Mouse (Mus musculus) Patski (cell line): ENCODE results near the gene Mfsd5. TPM values are rescaled to one million over a fixed set of nuclear protein-coding genes. Genes with fewer than 3 reads are reported as not detected.
A peak's percentile ranks its signal among the peaks of the same experiment; 100 is the strongest.

Experiments used
- ATAC-seq: fragments of 100-300 bp; one replicate; pipeline ENCODE4 v1.8.0; 2021
- CTCF ChIA-PET: fragments of 350-600 bp; sonication (Branson Sonifier 250); formaldehyde crosslinking; loops from one replicate; lab custom pipeline; 2022; ENCODE audit warnings: inconsistent platforms; lab: Charles Lee
- POLR2A ChIA-PET: fragments of 350-600 bp; sonication (Branson Sonifier 250); formaldehyde crosslinking; loops from one replicate; lab custom pipeline; 2022; ENCODE audit warnings: antibody characterized with exemption, inconsistent platforms; lab: Charles Lee
- DNase-seq: peaks from one replicate; pipeline ENCODE4 v3.0.0-alpha.2; 2011; ENCODE audit warnings: low read depth, low spot score
- H3K27me3 ChIP-seq: fragments of 371-371 bp; one replicate; pipeline ENCODE4 v1.5.1; 2021
- CTCF ChIP-seq: fragments of 100-300 bp; IDR thresholded peaks from one replicate; pipeline ENCODE4 v1.5.1; 2021
- in situ Hi-C: fragments of 300-500 bp; cut with MboI; formaldehyde crosslinking; loops from 3 replicates; pipeline ENCODE4 v1.11.1; 2018; ENCODE audit warnings: low pct_unique_long_range_greater_than_20kb, mixed read lengths
- polyA plus RNA-seq: library from polyadenylated mRNA; unstranded; gene quantifications from one replicate; pipeline ENCODE4 v1.2.3, GENCODE M21; 2021

Gene Mfsd5
- polyA plus RNA-seq, 1 experiment from 2014 or later: 47.4 TPM

DNA sequence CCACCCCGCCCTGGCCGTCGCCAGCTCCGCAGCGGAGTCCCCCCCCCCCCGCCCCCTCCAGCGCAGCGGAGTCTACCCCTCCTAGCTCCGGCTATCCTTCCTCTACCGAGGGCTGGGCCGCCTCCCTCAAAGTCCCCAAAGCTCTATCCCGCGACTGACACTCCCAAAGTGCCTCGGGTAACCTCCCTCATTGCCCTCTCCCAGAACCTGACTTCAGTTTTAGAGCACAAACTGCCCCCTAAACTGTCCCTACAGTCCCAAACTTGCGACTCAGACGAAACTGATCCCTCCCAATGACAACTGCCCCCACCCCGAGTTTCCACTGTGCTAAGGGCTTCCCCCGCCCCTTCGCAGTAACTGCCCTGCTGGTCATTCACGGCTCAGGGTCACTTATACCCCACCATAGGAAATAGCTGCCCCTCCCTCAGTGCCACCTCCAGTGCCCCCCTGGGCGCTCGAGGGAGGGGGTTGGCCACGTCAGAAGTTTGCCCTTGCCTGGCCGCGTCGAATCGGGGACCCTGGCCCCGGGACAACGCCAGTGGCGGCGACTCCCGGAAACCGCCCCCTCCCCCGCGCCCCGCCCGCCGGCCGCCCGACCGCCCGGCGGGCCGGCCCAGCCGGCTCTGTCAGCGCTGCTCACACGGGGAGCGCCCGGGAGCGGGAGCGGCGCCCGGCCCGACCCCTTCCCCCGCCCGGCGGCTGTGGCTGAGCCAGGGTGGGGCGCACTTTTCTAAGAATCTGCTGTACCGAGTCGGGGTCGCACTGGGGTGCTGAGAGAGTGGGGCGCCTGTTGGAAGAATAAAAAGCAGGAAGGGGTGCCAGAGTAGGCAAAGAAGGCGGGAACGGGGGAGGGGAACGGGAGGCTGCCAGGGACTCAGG is 31.8 kb upstream of the Mfsd5 start:
- peak; percentile 38 for ATAC-seq
- in situ Hi-C loops: no loop called here
- ChIA-PET CTCF (interaction anchor here (1.7 kb wide), 1 partner anchor 23 kb away, joined by 9 read pairs; no protein-coding TSS in a partner anchor), POLR2A (interaction anchor here (0.9 to 1.1 kb wide), 2 partner anchors 9 to 11 kb away, joined by 3 to 6 read pairs; partner anchors contain the start of gene Rarg)
- no peaks in the 10 kb centered on the region for H3K27me3 ChIP-seq
- no peak for TF ChIP-seq CTCF
- DNase-seq: no peak

DNA sequence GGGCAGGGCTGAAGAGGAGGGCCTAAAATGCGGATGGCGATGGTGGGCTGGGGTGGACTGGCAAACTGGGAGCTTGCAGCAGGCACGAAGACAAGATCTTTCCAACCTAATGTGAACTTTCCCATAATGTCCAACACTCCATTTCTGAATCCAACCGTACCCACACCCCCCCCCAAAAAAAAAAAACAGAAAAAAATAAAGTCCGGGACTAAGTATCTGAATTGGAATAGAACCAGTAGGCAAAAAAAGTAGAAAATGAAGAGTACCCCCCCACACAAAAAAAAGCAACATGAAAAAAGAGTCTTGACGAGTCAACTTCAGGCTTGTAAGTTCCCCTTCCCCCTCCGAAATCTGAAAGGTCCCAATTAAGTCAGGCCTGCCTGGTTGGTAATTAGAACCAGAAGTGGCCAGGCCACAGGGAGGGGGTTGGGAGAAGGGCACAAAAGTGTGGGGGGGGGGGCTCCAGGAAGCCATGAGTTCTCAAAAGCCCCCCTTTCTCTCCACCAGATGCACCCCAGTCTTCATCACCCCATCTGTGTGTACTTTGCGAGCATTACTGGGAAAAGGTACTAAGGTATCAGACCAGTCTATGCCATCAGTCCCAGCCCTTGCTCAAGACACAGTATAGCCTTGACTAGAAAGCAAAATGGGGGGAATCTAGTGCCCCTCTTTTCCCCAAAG is 31.0 kb upstream of the Mfsd5 start:
- ATAC-seq (no peak), DNase-seq (no peak)
- no peaks in the 10 kb centered on the region for H3K27me3 ChIP-seq
- ChIA-PET POLR2A (interaction anchor here (0.6 to 1.1 kb wide), 4 partner anchors 8 to 54 kb away, joined by 3 to 6 read pairs (median 4); partner anchors contain the start of gene Rarg), CTCF (no interaction called here)
- in situ Hi-C loops: no loop called here
- no peak for TF ChIP-seq CTCF

DNA sequence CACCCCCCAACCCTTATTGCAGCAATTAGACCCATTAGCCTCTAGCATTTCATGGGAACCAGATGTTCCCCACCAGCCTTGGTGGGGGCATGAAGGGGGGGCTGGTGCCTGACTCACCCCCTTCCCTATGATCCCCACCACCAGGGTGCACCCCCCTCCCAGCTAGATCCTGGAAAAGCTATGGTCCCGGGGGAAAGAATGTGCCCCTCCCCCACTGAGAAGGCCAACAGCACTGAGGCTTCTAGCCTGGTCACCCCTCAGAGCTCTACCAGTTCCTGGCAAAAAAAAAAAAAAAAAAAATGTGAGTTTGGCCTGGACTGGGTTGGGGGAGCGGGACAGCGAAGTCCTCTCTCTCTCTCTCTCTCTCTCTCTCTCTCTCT is 30.5 kb upstream of the Mfsd5 start:
- ATAC-seq: no peak
- DNase-seq: no peak
- in situ Hi-C loops: no loop called here
- no peaks in the 10 kb centered on the region for H3K27me3 ChIP-seq
- TF ChIP-seq CTCF: no peak
- CTCF ChIA-PET: no interaction called here
- POLR2A ChIA-PET: interaction anchor here (0.6 kb wide), 2 partner anchors 23 to 55 kb away, joined by 3 to 5 read pairs; no protein-coding TSS in a partner anchor

DNA sequence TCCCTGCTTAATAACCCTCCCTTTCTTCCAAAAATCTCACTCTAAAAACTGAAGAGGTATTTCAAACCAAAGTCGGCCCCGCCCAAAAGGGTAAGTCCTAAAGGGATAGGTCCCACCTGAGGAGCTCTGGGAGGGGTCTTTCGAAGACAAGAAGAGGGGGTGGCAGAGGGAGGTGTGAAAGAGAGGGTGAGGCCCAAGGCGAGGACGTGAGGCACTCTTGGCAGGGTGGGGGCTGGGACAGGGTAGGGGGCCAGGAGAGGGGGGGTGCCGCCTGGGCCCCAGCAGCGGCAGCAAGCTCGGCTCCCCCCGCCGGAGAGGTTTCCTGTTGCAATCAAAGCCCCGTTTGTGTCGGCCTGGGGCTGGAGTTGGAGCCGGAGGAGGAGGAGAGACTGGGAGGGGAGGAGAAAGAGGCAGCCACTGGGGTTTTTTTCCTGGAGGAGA is 30.0 kb upstream of the Mfsd5 start:
- TF ChIP-seq CTCF: no peak
- DNase-seq (no peak), ATAC-seq (no peak)
- no peaks in the 10 kb centered on the region for H3K27me3 ChIP-seq
- ChIA-PET CTCF (no interaction called here), POLR2A (no interaction called here)
- in situ Hi-C loops: no loop called here

DNA sequence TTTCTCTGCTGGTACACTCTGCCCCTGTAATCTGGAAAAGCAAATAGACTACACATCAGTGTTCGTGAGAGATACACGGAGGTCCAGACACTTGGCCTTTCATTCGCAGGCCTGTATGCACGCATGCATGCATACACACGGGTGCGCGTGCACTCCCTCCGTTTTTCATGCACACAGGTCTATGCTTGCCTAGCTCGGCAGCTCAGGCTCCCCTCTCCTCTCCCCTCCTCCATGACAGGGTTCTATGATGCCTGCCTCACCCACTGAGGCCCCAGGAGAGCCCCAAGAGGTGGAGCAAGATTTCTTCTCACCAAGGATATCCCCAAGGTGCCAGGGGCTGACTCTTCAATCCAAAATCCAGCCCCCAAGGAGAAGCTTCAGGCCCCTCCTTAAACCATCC is 29.3 kb upstream of the Mfsd5 start:
- TF ChIP-seq CTCF: no peak
- POLR2A ChIA-PET: no interaction called here
- CTCF ChIA-PET: no interaction called here
- in situ Hi-C loops: no loop called here
- ATAC-seq: no peak
- no peaks in the 10 kb centered on the region for H3K27me3 ChIP-seq
- DNase-seq: no peak

DNA sequence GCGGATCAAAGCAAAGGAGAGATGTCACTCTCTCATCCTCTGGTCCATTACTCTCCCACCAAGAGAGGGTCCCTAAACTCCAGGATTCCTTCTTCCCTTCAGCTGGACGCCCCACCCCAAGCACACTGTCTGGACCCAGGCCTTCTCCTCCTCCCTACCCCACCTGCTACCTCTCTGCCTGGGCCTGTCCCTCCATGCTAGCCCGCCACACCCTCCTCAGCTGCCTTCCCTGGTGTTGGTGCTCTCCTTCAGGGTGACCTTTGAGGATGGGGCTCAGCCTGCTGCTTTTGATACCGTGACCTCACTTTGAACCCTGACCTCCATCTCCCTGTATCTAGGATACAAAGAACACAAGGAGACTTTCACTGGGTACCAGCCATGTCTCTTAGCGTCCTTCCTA is 28.7 kb upstream of the Mfsd5 start:
- H3K27me3 ChIP-seq: no peaks in the 10 kb centered on the region
- in situ Hi-C loops: no loop called here
- DNase-seq: no peak
- TF ChIP-seq CTCF: no peak
- ATAC-seq: no peak
- ChIA-PET POLR2A (no interaction called here), CTCF (no interaction called here)

DNA sequence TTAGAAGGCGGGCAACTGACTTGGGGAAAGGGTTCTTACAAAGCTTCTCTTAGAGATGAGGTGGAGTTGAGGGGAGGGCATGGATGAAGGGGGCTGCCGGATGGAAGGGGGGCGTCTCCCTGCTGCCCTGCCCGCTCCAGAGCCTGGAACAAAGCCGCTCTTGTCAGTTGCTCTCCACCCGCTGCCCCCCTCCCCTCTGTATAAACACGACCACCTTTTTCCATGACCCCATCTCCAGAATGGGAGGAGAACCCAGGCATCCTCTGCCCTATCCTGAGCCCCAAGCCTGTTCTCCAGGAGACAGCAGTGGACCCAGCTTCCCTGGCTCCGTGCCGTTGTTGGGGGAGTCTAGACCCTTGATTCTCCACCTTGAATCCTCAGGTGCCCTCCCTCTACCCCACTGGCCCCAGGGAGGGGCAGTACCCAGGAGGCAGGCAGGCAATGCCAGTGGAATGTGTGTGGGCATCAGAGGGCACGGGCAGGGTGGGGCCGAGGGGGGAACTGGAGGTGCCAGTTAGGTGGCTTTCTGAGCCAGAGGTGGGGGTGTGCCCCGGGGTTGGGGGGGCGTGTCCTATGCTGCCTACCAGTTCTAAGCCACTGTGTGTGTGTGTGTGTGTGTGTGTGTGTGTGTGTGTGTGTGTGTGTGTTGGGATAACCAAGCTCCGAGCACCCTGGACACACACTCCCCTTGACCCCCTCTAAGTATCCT is 23.6 kb upstream of the Mfsd5 start:
- no peak for TF ChIP-seq CTCF
- ChIA-PET CTCF (no interaction called here), POLR2A (interaction anchor here (0.7 to 2.0 kb wide), 2 partner anchors 8 to 17 kb away, joined by 3 to 6 read pairs; no protein-coding TSS in a partner anchor)
- ATAC-seq (no peak), DNase-seq (no peak)
- no peaks in the 10 kb centered on the region for H3K27me3 ChIP-seq
- in situ Hi-C loops: no loop called here

DNA sequence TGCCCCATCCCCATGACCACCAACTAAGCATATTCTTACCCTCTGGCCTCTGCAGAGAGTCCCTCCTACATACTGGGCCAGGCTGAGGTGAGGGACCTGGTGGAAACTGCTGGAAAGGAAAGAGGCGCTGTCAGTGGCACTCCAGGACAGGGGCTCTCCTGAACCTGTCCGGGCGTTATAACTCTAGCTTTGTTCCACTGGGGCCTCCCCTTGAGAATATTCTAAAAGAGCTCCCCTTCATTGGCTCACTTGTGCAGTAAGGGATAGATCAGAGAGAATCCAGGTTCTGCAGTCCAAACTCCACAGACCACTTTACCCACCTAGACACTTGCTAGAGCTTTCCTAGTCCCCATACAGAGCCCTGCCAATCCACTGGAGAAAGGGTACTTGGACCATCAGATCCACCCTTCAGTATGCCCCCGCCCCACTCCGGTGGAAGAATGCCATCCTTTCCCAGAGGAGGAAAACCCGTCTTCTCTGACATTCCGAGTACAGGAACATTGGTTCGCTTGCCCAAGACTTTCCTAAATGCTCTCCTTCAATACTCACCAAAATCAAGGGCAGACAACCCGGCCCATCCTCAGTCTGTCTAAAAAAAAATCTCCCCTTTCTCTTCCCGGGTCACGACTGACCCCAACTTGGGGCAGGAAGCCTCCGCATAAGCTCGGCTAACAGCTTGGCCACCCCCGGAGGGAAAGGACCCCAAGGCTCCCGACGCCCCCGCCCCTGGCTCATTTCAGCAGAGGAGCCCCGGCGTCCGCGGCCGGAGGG is 22.6 kb upstream of the Mfsd5 start:
- no peaks in the 10 kb centered on the region for H3K27me3 ChIP-seq
- DNase-seq: no peak
- peak; percentile 1 for ATAC-seq
- POLR2A ChIA-PET: interaction anchor here (0.5 to 2.0 kb wide), 2 partner anchors 9 to 47 kb away, joined by 5 to 6 read pairs; no protein-coding TSS in a partner anchor
- in situ Hi-C loops: no loop called here
- CTCF ChIA-PET: no interaction called here
- TF ChIP-seq CTCF: no peak

DNA sequence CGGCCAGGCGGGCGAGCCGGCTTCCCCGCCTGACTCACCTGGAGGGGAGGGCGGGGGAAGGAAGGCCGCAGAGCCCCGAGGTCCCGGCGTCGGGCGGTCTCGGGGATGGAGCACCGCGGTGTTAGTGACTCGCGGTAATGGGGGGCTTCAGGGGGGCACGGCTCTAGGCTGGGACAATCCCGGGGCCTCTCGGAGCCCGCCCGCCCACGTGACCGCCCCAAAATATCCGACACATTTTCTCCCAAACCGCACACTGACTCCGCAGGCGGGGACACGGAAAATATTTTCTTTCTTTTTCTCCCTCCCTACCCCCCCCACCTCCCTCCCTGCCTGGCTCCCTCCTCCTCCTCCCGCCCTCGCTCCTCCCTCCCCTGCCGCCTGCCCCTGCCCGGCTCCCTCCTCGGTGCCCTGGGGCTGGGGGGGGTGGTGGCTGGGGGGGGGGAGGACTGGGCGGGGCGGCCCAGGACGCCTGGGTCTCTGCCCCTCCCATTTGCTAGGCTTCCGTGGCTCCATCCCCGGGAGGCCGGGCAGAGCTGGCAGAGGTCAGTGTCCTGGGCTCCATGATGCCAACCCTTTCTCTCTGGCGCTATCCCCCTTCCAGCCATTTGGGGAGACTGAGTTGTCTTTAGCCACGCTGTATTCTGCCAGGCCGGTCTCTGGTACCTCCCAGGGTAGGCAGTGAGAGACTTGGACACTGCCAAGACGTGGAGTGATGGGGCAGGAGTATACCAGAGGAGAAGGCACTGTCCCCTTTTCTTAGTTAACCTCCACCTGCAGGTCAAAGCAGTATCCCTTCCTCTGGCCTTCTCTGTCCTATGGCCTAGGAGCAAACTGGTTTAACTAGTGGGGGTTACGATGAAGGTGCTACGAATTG is 21.8 kb upstream of the Mfsd5 start, which contains the start of gene Rarg:
Gene Rarg, minus strand, starts transcription at position 316 of the 874 bp plus-strand sequence.
- ChIA-PET POLR2A (interaction anchor here (0.9 to 2.0 kb wide), 2 partner anchors 9 to 21 kb away, joined by 4 to 6 read pairs; no protein-coding TSS in a partner anchor), CTCF (no interaction called here)
- DNase-seq: no peak
- no peak for TF ChIP-seq CTCF
- in situ Hi-C loops: no loop called here
- ATAC-seq: peak; percentile 68
- no peaks in the 10 kb centered on the region for H3K27me3 ChIP-seq
